Mouse (Mus musculus) G1E (cell line): ENCODE measurements around the gene Samd3.

Experiments used
- CTCF ChIP-seq: IDR thresholded peaks from 2 replicates; pipeline ENCODE4 v1.5.1; 2012; ENCODE audit warnings: low read depth, low read length, inconsistent platforms, mixed read lengths
- GATA1 ChIP-seq: IDR thresholded peaks from 2 replicates; pipeline ENCODE4 v1.6.1; 2012; ENCODE audit warnings: borderline replicate concordance, low read length, inconsistent platforms, mixed read lengths
- GATA2 ChIP-seq: IDR thresholded peaks from 2 replicates; pipeline ENCODE4 v1.6.1; 2012; ENCODE audit warnings: low read depth, low read length, inconsistent platforms, borderline replicate concordance
- TAL1 ChIP-seq: conservative IDR thresholded peaks from 2 replicates; pipeline ENCODE4 v1.6.1; 2012; ENCODE audit warnings: low read depth, low read length, inconsistent platforms, mixed read lengths

DNA sequence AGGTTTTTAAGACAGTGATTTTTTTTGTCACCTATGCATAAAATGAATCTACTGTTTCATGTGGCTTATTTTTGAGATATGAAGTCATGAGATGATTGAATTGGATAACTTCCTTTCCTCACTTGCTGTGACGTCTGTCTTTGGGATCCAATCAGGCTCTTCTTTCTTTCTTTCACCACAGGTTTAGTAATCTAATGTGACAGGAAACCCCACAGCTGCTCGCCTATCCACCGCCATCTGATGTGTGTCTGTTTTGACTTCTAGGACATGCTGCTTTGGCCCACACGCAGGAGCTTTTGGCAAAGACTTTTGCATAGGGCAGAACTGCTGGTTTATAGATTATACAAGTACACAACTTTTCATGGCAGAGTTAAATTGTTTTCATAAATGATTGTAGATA, 30.4 kb downstream of the Samd3 start:
- TF ChIP-seq CTCF (no peak), TAL1 (no peak), GATA2 (no peak), GATA1 (no peak)
